Mouse (Mus musculus) embryonic fibroblast, embryonic 13.5 days (primary cell): ENCODE data around the gene Acsl6. TPM values are rescaled to one million over a fixed set of nuclear protein-coding genes. Genes with fewer than 3 reads are reported as not detected.

Experiments
- H3K27ac ChIP-seq: 2 replicates; pipeline ENCODE4 v1.5.1; 2012; ENCODE audit warnings: low read length, control low read depth, inconsistent platforms; ENCODE audit not compliant: insufficient read depth
- H3K4me1 ChIP-seq: 2 replicates; pipeline ENCODE4 v1.6.1; 2011; ENCODE audit warnings: low read length; ENCODE audit not compliant: control insufficient read depth, insufficient read depth
- H3K4me3 ChIP-seq: 2 replicates; pipeline ENCODE4 v1.5.1; 2011; ENCODE audit warnings: mild to moderate bottlenecking, control low read depth, low read length; ENCODE audit not compliant: insufficient read depth
- CTCF ChIP-seq: IDR thresholded peaks from 2 replicates; pipeline ENCODE4 v1.5.1; 2011; ENCODE audit warnings: mild to moderate bottlenecking, control low read depth, low read length, moderate library complexity, borderline replicate concordance; ENCODE audit not compliant: insufficient read depth
- POLR2A ChIP-seq: IDR thresholded peaks from 2 replicates; pipeline ENCODE4 v1.6.1; 2011; ENCODE audit warnings: low read depth, mild to moderate bottlenecking, control low read depth, low read length, moderate library complexity
- polyA plus RNA-seq: library from polyadenylated mRNA; stranded (reverse); fragments of >200 nt; gene quantifications from 2 replicates; pipeline ENCODE4 v1.2.4, GENCODE M21; 2011; ENCODE audit warnings: low read depth; ENCODE audit not compliant: missing spikeins, insufficient read length

Gene Acsl6
- polyA plus RNA-seq, 1 experiment = 1.1 TPM

GRCm38 (mm10) chr11:54304471-54304873 lies 874 bp downstream of the Acsl6 start:
- no peaks in the 10 kb centered on the region for H3K4me1 ChIP-seq
- H3K27ac ChIP-seq = no peak overlapping the region
- TF ChIP-seq CTCF = no peak
- no peak for TF ChIP-seq POLR2A
- peak overlapping the region; percentile 31 for H3K4me3 ChIP-seq

DNA sequence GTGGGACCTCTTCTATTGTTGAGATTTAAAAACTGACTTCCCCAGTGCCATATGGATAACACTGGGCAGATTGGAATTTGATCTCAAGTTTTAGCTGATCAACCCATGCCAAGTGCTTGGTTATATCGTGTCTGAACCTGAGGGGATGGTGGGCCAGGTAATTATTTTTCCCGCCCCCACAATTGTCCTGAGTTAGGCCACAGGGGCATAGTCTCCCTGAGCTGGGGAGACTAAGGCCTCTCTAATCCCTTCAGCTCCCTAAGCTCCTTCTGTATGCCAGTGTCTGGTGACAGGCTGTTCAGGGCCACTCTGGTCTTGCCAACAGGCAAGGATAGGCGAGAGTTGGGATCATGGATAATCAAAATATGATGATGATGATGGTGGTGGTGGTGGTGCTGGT lies 1.7 kb downstream of the Acsl6 start:
- H3K4me1 ChIP-seq = no peaks in the 10 kb centered on the region
- TF ChIP-seq CTCF (no peak), POLR2A (no peak)
- H3K27ac ChIP-seq = no peak overlapping the region
- H3K4me3 ChIP-seq = no peak overlapping the region

DNA sequence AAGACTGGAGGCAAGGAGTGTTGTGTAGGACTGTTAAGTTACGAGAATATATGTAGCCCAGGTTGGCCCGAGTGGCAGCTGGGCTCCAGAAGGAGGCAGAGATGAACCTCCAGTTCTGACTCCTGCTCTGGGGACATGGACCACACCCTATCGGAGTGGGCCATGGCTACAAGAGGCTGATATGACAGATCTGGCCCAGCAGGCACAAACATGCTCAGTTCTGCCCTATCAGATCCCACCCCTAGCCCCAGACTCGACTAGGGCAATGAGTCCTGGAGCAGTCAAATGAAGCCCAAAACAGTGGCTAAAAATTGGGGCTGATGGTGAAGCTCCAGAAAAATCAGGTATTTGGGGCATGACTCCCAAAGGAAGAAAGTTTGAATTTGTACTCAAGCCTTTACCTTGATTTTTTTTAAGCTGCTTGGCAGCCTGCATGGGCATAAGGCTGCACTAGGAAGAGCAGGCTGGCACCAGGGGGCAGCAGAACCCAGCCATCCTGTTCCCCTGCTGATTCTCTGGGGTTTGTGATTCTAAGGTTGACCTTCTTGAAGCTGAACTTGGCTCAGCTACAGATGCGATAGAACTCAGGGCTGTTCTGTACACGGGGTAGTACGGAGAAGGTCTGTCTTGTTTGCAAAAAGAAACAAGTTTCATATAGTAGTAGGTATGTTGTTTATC lies 3.7 kb downstream of the Acsl6 start:
- H3K4me3 ChIP-seq = no peak overlapping the region
- H3K4me1 ChIP-seq = no peaks in the 10 kb centered on the region
- no peak overlapping the region for H3K27ac ChIP-seq
- peak; percentile 69 for TF ChIP-seq CTCF
- no peak for TF ChIP-seq POLR2A

GRCm38 (mm10) chr11:54310588-54310987 lies 7.0 kb downstream of the Acsl6 start:
- no peak overlapping the region for H3K4me3 ChIP-seq
- TF ChIP-seq POLR2A = no peak
- TF ChIP-seq CTCF = no peak
- H3K27ac ChIP-seq = no peak overlapping the region
- H3K4me1 ChIP-seq = no peaks in the 10 kb centered on the region

- TF ChIP-seq POLR2A (no peak), CTCF (no peak)
- H3K27ac ChIP-seq = no peak overlapping the region
- H3K4me3 ChIP-seq = no peak overlapping the region
- no peaks in the 10 kb centered on the region for H3K4me1 ChIP-seq
Observed at GRCm38 (mm10) chr11:54312021-54312420, 8.4 kb downstream of the Acsl6 start.

DNA sequence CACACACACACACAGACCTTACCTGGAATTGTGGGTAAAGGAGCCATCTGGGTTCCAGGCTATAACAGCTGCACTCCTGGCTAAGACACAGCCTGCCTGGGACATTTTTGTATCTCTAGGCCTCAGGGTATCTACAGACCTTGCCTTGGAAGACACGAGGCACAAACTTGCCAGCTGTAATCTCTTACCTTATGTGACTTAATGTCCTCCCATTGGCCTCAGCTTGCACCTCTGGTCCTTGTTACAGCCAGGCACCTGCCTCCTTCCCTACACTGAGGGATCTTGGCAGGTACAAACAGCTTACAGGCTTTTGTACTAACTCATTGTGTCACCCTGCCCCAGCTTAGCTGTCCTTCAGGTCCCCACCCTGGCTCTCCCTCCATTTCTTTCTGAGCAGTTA lies 9.0 kb downstream of the Acsl6 start:
- H3K27ac ChIP-seq = no peak overlapping the region
- no peak for TF ChIP-seq CTCF
- no peak for TF ChIP-seq POLR2A
- no peaks in the 10 kb centered on the region for H3K4me1 ChIP-seq
- H3K4me3 ChIP-seq = no peak overlapping the region

GRCm38 (mm10) chr11:54313391-54314360 lies 10.1 kb downstream of the Acsl6 start:
- H3K27ac ChIP-seq = no peak overlapping the region

GRCm38 (mm10) chr11:54314740-54315139 lies 11.1 kb downstream of the Acsl6 start:
- TF ChIP-seq CTCF (no peak), POLR2A (no peak)
- Histone ChIP-seq H3K4me3 (no peak overlapping the region), H3K4me1 (no peaks in the 10 kb centered on the region), H3K27ac (no peak overlapping the region)

More at GRCm38 (mm10) chr11:54313391-54314360, 10.1 kb downstream of the Acsl6 start:
- no peak overlapping the region for H3K4me3 ChIP-seq
- TF ChIP-seq POLR2A (no peak), CTCF (no peak)
- no peaks in the 10 kb centered on the region for H3K4me1 ChIP-seq

DNA sequence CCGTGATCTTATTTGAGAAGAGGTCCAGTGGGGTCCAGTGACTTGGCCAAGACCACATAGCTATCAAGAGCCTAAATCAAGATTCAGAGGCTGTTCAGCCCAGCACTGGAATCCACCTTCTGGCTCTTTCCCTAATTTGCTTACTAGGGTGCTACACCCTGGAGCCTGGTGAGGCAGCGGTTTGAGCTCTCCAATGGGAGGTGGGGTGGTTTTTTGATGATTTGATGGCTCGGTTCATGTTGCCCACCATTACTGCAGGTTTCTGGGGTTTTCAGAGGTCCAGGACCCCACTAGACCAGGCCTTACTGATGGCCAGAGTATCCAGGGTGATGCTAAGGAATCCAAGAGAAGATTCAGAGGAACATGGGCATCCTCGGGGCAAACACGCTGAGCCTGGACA lies 11.7 kb downstream of the Acsl6 start:
- Histone ChIP-seq H3K27ac (no peak overlapping the region), H3K4me1 (no peaks in the 10 kb centered on the region), H3K4me3 (no peak overlapping the region)
- TF ChIP-seq POLR2A = no peak
- no peak for TF ChIP-seq CTCF

DNA sequence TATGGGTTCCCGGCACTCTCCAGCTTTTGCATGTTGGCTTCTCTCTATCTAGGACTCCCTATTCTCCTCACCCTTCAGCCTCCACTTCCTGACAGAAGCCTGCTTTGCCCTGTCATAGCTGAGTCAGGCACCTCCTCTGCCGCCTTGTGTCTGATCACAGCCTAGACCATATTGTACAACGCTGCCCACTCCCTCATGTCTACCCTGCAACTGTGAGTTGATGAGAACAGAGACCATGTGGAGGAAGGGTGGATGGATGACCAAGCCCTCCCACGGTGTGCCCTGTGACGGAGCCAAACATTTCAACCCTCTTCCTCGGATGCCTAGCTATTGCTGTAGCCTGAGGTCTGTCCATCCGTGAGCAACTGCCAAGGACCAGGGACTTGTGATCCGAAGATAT lies 13.8 kb downstream of the Acsl6 start:
- TF ChIP-seq CTCF = no peak
- no peak for TF ChIP-seq POLR2A
- Histone ChIP-seq H3K4me1 (no peaks in the 10 kb centered on the region), H3K4me3 (no peak overlapping the region), H3K27ac (no peak overlapping the region)
